Mouse (Mus musculus) lung, postnatal 0 days (tissue): Measurements from ENCODE around the gene Usp20.

ENCODE experiments used
- CTCF ChIP-seq: IDR thresholded peaks from 2 replicates; pipeline ENCODE4 v1.5.1; 2016; ENCODE audit warnings: antibody characterized with exemption, mild to moderate bottlenecking
- EP300 ChIP-seq: IDR thresholded peaks from 2 replicates; pipeline ENCODE4 v1.6.1; 2016; ENCODE audit warnings: antibody characterized with exemption, mild to moderate bottlenecking, control low read depth

DNA sequence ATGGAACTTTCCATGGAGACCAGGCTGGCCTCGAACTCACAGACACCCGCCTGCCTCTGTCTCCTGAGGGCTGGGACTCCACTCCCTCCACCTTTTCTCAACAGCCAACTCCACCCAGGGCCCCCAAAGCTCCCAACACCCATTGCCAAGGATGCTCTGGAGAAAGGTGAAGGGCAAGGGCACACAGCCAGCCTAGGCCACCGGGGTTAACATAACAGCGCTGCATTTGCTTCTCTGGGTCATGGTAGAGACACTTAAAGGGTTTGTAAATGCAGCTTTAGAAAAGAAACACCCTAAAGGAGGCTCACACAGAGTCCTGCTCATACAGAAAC is 87.0 kb downstream of the Usp20 start:
- TF ChIP-seq CTCF (no peak), EP300 (no peak)
